Mouse (Mus musculus) embryonic facial prominence, embryonic 15.5 days (tissue): Measurements from ENCODE around the gene Abcb7. TPM values are rescaled to one million over a fixed set of nuclear protein-coding genes. Genes with fewer than 3 reads are reported as not detected.

ENCODE experiments used
- ATAC-seq: fragments of 200-750 bp; cut with Nextera tagmentation; 2 replicates; pipeline ENCODE4 v1.8.0; 2017; ENCODE audit warnings: low read depth, moderate TSS enrichment; ENCODE audit not compliant: insufficient number of reproducible peaks, low FRiP score, low TSS enrichment
- H3K27ac ChIP-seq: fragments of 300-500 bp; sonication (generic); replicated peaks from 2 replicates; pipeline ENCODE4 v1.5.1; 2015; ENCODE audit warnings: mild to moderate bottlenecking, inconsistent platforms
- H3K27me3 ChIP-seq: fragments of 300-500 bp; sonication (generic); 2 replicates; pipeline ENCODE4 v1.6.1; 2015; ENCODE audit warnings: inconsistent platforms
- H3K36me3 ChIP-seq: fragments of 300-500 bp; sonication (generic); 2 replicates; pipeline ENCODE4 v1.6.1; 2015; ENCODE audit warnings: mild to moderate bottlenecking, inconsistent platforms
- H3K4me1 ChIP-seq: fragments of 300-500 bp; sonication (generic); 2 replicates; pipeline ENCODE4 v1.6.1; 2015; ENCODE audit warnings: inconsistent platforms
- H3K4me2 ChIP-seq: fragments of 300-500 bp; sonication (generic); replicated peaks from 2 replicates; pipeline ENCODE4 v1.6.1; 2015; ENCODE audit warnings: mild to moderate bottlenecking, inconsistent platforms
- H3K4me3 ChIP-seq: fragments of 300-500 bp; sonication (generic); replicated peaks from 2 replicates; pipeline ENCODE4 v1.5.1; 2015; ENCODE audit warnings: mild to moderate bottlenecking, inconsistent platforms
- H3K9ac ChIP-seq: fragments of 300-500 bp; sonication (generic); 2 replicates; pipeline ENCODE4 v1.6.1; 2015; ENCODE audit warnings: inconsistent platforms
- H3K9me3 ChIP-seq: fragments of 300-500 bp; sonication (generic); replicated peaks from 2 replicates; pipeline ENCODE4 v1.6.1; 2016; ENCODE audit warnings: inconsistent platforms
- WGBS: fragments of 180-500 bp; shearing (Covaris S2); methylation state at CpG from one replicate; pipeline ENCODE4 v1.1.7; 2015; 5-methylcytosine and 5-hydroxymethylcytosine counted together
- polyA plus RNA-seq: library from polyadenylated mRNA; unstranded; fragments of >200 nt; fragmentation: Nextera tagmentation; extraction: Ambion mirVana; gene quantifications from 2 replicates; pipeline ENCODE4 v1.2.1, GENCODE M21; 2015

Gene Abcb7
- polyA plus RNA-seq = 5.1 and 5.8 TPM in 2 replicates

GRCm38 (mm10) chrX:104413183-104413983 is at the start of gene Abcb7:
Gene Abcb7, minus strand, starts transcription at chrX:104413856.
- no peaks in the 10 kb centered on the region for H3K36me3 ChIP-seq
- H3K4me1 ChIP-seq = no peaks in the 10 kb centered on the region
- ATAC-seq = peak; percentile 88
- H3K4me3 ChIP-seq = peak within 1 kb of the TSS; percentile 62
- H3K27ac ChIP-seq = peak within 1 kb of the TSS; percentile 94
- peak within 1 kb of the TSS; percentile 42 for H3K4me2 ChIP-seq
- H3K27me3 ChIP-seq = peaks cover 13% of the 10 kb centered on the region
- whole genome bisulfite sequencing = 14% methylated on average over 50 of the region's 58 CpGs
- peak within 1 kb of the TSS; percentile 47 for H3K9ac ChIP-seq
- H3K9me3 ChIP-seq = no peaks in the 10 kb centered on the region

GRCm38 (mm10) chrX:104461755-104462154 is 48.1 kb upstream of the Abcb7 start:
- Histone ChIP-seq H3K27ac (no peak overlapping the region), H3K9me3 (no peaks in the 10 kb centered on the region), H3K36me3 (no peaks in the 10 kb centered on the region), H3K4me2 (no peak overlapping the region), H3K4me1 (no peaks in the 10 kb centered on the region), H3K27me3 (no peaks in the 10 kb centered on the region), H3K4me3 (no peak overlapping the region), H3K9ac (no peak overlapping the region)
- WGBS = 23% methylated on average over 2 of the region's 2 CpGs
- no peak for ATAC-seq

GRCm38 (mm10) chrX:104452433-104452832 is 38.8 kb upstream of the Abcb7 start:
- Histone ChIP-seq H3K4me1 (no peaks in the 10 kb centered on the region), H3K4me3 (no peak overlapping the region), H3K27me3 (no peaks in the 10 kb centered on the region), H3K9ac (no peak overlapping the region), H3K4me2 (no peak overlapping the region), H3K9me3 (no peaks in the 10 kb centered on the region), H3K27ac (no peak overlapping the region), H3K36me3 (no peaks in the 10 kb centered on the region)
- ATAC-seq = no peak
- 65% methylated on average over 1 of the region's 1 CpGs for WGBS

GRCm38 (mm10) chrX:104433456-104433855 is 19.8 kb upstream of the Abcb7 start:
- ATAC-seq = no peak
- H3K9ac ChIP-seq = no peak overlapping the region
- no peak overlapping the region for H3K4me2 ChIP-seq
- 21% methylated on average over 1 of the region's 1 CpGs for WGBS
- H3K9me3 ChIP-seq = no peaks in the 10 kb centered on the region
- H3K27ac ChIP-seq = no peak overlapping the region
- H3K4me1 ChIP-seq = no peaks in the 10 kb centered on the region
- no peaks in the 10 kb centered on the region for H3K27me3 ChIP-seq
- H3K4me3 ChIP-seq = no peak overlapping the region
- no peaks in the 10 kb centered on the region for H3K36me3 ChIP-seq

GRCm38 (mm10) chrX:104428108-104428507 is 14.5 kb upstream of the Abcb7 start:
- WGBS = 87% methylated on average over 3 of the region's 3 CpGs
- no peak overlapping the region for H3K9ac ChIP-seq

GRCm38 (mm10) chrX:104413995-104414394 is 339 bp upstream of the Abcb7 start:
- WGBS = 47% methylated on average over 7 of the region's 7 CpGs
- no peak for ATAC-seq
- Histone ChIP-seq H3K4me1 (no peaks in the 10 kb centered on the region), H3K4me3 (peak overlapping the region; percentile 62), H3K4me2 (peak overlapping the region; percentile 32), H3K36me3 (no peaks in the 10 kb centered on the region), H3K27ac (peak overlapping the region; percentile 94; the same call in 1 of the 2 replicates), H3K27me3 (peaks cover 13% of the 10 kb centered on the region), H3K9ac (no peak overlapping the region), H3K9me3 (no peaks in the 10 kb centered on the region)

More at GRCm38 (mm10) chrX:104428108-104428507, 14.5 kb upstream of the Abcb7 start:
- Histone ChIP-seq H3K27ac (no peak overlapping the region), H3K9me3 (no peaks in the 10 kb centered on the region), H3K4me2 (no peak overlapping the region), H3K4me3 (no peak overlapping the region), H3K4me1 (no peaks in the 10 kb centered on the region), H3K36me3 (no peaks in the 10 kb centered on the region), H3K27me3 (no peaks in the 10 kb centered on the region)
- no peak for ATAC-seq

- Histone ChIP-seq H3K4me2 (no peak overlapping the region), H3K9ac (no peak overlapping the region), H3K36me3 (no peaks in the 10 kb centered on the region), H3K4me3 (no peak overlapping the region), H3K27me3 (peaks cover 1% of the 10 kb centered on the region; the same call in 1 of the 2 replicates), H3K4me1 (no peaks in the 10 kb centered on the region), H3K27ac (no peak overlapping the region), H3K9me3 (no peaks in the 10 kb centered on the region)
- ATAC-seq = no peak
Observed at GRCm38 (mm10) chrX:104408137-104408536, 5.5 kb downstream of the Abcb7 start.

- no peaks in the 10 kb centered on the region for H3K36me3 ChIP-seq
- H3K4me2 ChIP-seq = no peak overlapping the region
- H3K9ac ChIP-seq = no peak overlapping the region
- no peaks in the 10 kb centered on the region for H3K4me1 ChIP-seq
- no peak overlapping the region for H3K27ac ChIP-seq
- H3K4me3 ChIP-seq = no peak overlapping the region
- WGBS = 86% methylated on average over 5 of the region's 5 CpGs
- no peak for ATAC-seq
- H3K9me3 ChIP-seq = no peaks in the 10 kb centered on the region
- no peaks in the 10 kb centered on the region for H3K27me3 ChIP-seq
Observed at GRCm38 (mm10) chrX:104402463-104402862, 11.2 kb downstream of the Abcb7 start.

- WGBS = 80% methylated on average over 1 of the region's 1 CpGs
- no peaks in the 10 kb centered on the region for H3K9me3 ChIP-seq
- ATAC-seq = no peak
- no peaks in the 10 kb centered on the region for H3K36me3 ChIP-seq
- H3K4me2 ChIP-seq = no peak overlapping the region
- H3K4me1 ChIP-seq = no peaks in the 10 kb centered on the region
- H3K4me3 ChIP-seq = no peak overlapping the region
- H3K9ac ChIP-seq = no peak overlapping the region
- H3K27ac ChIP-seq = no peak overlapping the region
- H3K27me3 ChIP-seq = no peaks in the 10 kb centered on the region
Observed at GRCm38 (mm10) chrX:104401134-104401533, 12.5 kb downstream of the Abcb7 start.

- Histone ChIP-seq H3K27me3 (no peaks in the 10 kb centered on the region), H3K9ac (no peak overlapping the region), H3K9me3 (no peaks in the 10 kb centered on the region), H3K4me2 (no peak overlapping the region), H3K27ac (no peak overlapping the region), H3K36me3 (no peaks in the 10 kb centered on the region), H3K4me1 (no peaks in the 10 kb centered on the region), H3K4me3 (no peak overlapping the region)
- no peak for ATAC-seq
- WGBS = 57% methylated on average over 1 of the region's 1 CpGs
Observed at GRCm38 (mm10) chrX:104397526-104397925, 16.1 kb downstream of the Abcb7 start.

GRCm38 (mm10) chrX:104359686-104360085 is 54.0 kb downstream of the Abcb7 start:
- Histone ChIP-seq H3K4me1 (no peaks in the 10 kb centered on the region), H3K36me3 (no peaks in the 10 kb centered on the region), H3K4me2 (no peak overlapping the region), H3K27ac (no peak overlapping the region), H3K27me3 (no peaks in the 10 kb centered on the region), H3K9me3 (no peaks in the 10 kb centered on the region), H3K9ac (no peak overlapping the region), H3K4me3 (no peak overlapping the region)
- ATAC-seq = no peak

GRCm38 (mm10) chrX:104355842-104356241 is 57.8 kb downstream of the Abcb7 start:
- WGBS = 84% methylated on average over 1 of the region's 1 CpGs
- H3K4me3 ChIP-seq = no peak overlapping the region
- ATAC-seq = no peak

More at GRCm38 (mm10) chrX:104355842-104356241, 57.8 kb downstream of the Abcb7 start:
- no peaks in the 10 kb centered on the region for H3K9me3 ChIP-seq
- no peak overlapping the region for H3K27ac ChIP-seq
- no peak overlapping the region for H3K4me2 ChIP-seq
- H3K4me1 ChIP-seq = no peaks in the 10 kb centered on the region
- no peaks in the 10 kb centered on the region for H3K36me3 ChIP-seq
- no peak overlapping the region for H3K9ac ChIP-seq
- 0 out of 2 replicates have a peak, but pooled peaks cover 3% of the 10 kb centered on the region for H3K27me3 ChIP-seq
